Mouse (Mus musculus): Measurements from ENCODE around the gene Neurl1a. TPM values are rescaled to one million over a fixed set of nuclear protein-coding genes. Genes with fewer than 3 reads are reported as not detected.

Neurl1a gene
- polyA plus RNA-seq, 1 experiment from 2014 or later, result 4.6 TPM

DNA sequence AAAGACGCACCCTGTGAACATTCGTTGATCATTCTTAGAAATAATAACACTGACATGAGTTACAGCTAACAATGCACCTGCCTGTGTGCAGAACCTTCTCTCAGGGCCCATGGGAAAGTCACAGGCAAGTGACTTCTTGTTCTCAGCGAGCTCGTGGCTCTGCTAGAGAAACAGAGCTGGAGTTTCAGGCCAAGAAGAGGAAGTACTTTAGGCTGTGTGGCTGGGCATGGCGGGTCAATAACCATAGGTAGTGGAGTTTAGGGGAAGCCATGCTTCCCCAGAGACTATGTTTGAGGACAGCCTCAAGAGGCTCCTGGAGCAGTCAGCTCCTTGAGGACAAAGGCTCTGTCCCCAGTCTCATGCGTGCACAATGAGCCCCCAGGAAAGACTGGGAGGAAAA lies 77.3 kb downstream of the Neurl1a start:
- Histone ChIP-seq H3K4me3 (replicated peaks) (no peak overlapping the region), H3K9ac (no peak overlapping the region), H3K27ac (no peak overlapping the region), H3K9me3 (no peaks in the 10 kb centered on the region), H3K36me3 (replicated peaks) (no peaks in the 10 kb centered on the region), H3K4me2 (no peak overlapping the region), H3K4me1 (peaks cover 11% of the 10 kb centered on the region), H3K27me3 (peaks cover 53% of the 10 kb centered on the region)
- 82% methylated on average over 6 of the region's 6 CpGs for WGBS
- no peak for ATAC-seq (ENCODE audit: low FRiP score)

DNA sequence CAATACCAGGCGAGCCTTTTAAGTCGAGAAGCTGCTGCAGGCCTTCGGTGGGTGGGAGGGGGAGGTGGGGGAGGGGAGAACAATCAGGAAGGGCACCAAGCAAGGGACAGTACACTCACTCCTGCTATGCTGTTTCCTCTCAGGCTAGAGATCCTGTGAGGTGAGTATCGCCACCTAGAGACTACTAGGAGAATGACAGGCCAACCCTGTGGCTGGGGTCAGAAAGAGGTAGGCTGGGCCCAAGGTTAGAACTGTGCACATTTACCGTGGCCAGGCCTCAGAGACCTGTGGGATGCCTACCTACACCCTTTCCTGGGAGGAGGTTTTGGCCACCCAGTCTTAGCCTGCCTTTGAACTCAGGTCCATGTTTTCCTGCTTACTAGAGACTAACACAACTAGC lies 81.0 kb downstream of the Neurl1a start:
- peaks cover 18% of the 10 kb centered on the region for H3K27me3 ChIP-seq
- H3K36me3 ChIP-seq (replicated peaks), result no peaks in the 10 kb centered on the region
- H3K9me3 ChIP-seq, result no peaks in the 10 kb centered on the region
- 0 out of 2 replicates have a peak, but pooled peaks cover 2% of the 10 kb centered on the region for H3K4me1 ChIP-seq
- H3K9ac ChIP-seq, result no peak overlapping the region
- ATAC-seq (ENCODE audit: low FRiP score), result 0 out of 2 replicates have a peak, but pooled peaks have one; percentile 46
- WGBS, result 10% methylated on average over 5 of the region's 5 CpGs
- H3K4me3 ChIP-seq (replicated peaks), result no peak overlapping the region
- no peak overlapping the region for H3K4me2 ChIP-seq
- no peak overlapping the region for H3K27ac ChIP-seq

- no peak overlapping the region for H3K27ac ChIP-seq
- H3K27me3 ChIP-seq, result peaks cover 2% of the 10 kb centered on the region; the same call in 1 of the 2 replicates
- no peak overlapping the region for H3K9ac ChIP-seq
- H3K4me2 ChIP-seq, result no peak overlapping the region
- 87% methylated on average over 8 of the region's 8 CpGs for WGBS
- H3K4me3 ChIP-seq (replicated peaks), result no peak overlapping the region
- no peaks in the 10 kb centered on the region for H3K9me3 ChIP-seq
- no peaks in the 10 kb centered on the region for H3K36me3 ChIP-seq (replicated peaks)
- 0 out of 2 replicates have a peak, but pooled peaks cover 2% of the 10 kb centered on the region for H3K4me1 ChIP-seq
- ATAC-seq (ENCODE audit: low FRiP score), result no peak
These were observed 82.6 kb downstream of the Neurl1a start for GRCm38 (mm10) chr19:47261196-47261595.

GRCm38 (mm10) chr19:47263621-47264020 lies 85.0 kb downstream of the Neurl1a start:
- Histone ChIP-seq H3K36me3 (replicated peaks) (peaks cover 21% of the 10 kb centered on the region), H3K27ac (no peak overlapping the region), H3K9ac (no peak overlapping the region), H3K27me3 (no peaks in the 10 kb centered on the region), H3K9me3 (no peaks in the 10 kb centered on the region), H3K4me2 (no peak overlapping the region), H3K4me3 (replicated peaks) (no peak overlapping the region), H3K4me1 (0 out of 2 replicates have a peak, but pooled peaks cover 2% of the 10 kb centered on the region)
- ATAC-seq (ENCODE audit: low FRiP score), result no peak
- WGBS, result 89% methylated on average over 8 of the region's 8 CpGs

DNA sequence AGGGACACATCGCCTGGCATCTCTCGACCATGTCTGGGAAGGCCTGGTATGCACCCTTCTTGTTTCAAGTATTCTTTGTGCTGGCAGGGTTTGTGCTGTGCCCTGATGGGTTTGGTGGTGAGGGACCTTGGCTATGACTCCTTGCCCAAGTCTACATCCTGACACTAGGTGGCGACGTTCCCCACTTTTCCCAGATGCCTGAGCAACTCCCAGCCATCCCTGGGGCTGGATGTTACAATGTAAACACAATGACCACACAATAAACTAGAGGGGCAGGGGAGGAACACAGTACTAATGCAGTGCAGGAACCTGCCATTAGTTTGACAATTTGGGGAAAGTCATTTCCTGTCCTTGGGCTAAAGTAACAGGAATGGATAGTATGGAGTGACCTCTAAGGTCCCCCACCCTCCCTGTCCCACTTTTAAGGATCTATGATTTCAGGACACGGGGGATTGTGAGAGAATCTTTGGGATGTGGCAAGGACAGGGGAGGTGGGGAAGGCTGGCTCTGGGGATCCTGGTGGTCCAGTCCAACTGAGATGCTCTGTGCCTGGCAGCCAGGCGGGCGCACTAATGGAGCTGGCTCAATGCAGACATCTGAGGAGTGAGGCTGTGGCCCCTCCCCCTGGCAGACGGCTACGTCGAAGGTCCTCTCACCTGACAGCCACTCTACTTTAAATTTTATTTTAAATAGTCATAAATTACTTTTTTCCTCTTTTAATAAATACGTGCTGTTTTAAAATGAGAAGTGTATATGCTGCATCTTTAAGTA lies 85.9 kb downstream of the Neurl1a start:
- H3K36me3 ChIP-seq (replicated peaks), result peaks cover 29% of the 10 kb centered on the region
- no peak overlapping the region for H3K4me2 ChIP-seq
- no peak overlapping the region for H3K9ac ChIP-seq
- H3K27me3 ChIP-seq, result no peaks in the 10 kb centered on the region
- WGBS, result 48% methylated on average over 11 of the region's 11 CpGs
- H3K9me3 ChIP-seq, result no peaks in the 10 kb centered on the region
- H3K4me1 ChIP-seq, result no peaks in the 10 kb centered on the region
- ATAC-seq (ENCODE audit: low FRiP score), result peak; percentile 78; the same call in 1 of the 2 replicates
- no peak overlapping the region for H3K27ac ChIP-seq
- H3K4me3 ChIP-seq (replicated peaks), result no peak overlapping the region

DNA sequence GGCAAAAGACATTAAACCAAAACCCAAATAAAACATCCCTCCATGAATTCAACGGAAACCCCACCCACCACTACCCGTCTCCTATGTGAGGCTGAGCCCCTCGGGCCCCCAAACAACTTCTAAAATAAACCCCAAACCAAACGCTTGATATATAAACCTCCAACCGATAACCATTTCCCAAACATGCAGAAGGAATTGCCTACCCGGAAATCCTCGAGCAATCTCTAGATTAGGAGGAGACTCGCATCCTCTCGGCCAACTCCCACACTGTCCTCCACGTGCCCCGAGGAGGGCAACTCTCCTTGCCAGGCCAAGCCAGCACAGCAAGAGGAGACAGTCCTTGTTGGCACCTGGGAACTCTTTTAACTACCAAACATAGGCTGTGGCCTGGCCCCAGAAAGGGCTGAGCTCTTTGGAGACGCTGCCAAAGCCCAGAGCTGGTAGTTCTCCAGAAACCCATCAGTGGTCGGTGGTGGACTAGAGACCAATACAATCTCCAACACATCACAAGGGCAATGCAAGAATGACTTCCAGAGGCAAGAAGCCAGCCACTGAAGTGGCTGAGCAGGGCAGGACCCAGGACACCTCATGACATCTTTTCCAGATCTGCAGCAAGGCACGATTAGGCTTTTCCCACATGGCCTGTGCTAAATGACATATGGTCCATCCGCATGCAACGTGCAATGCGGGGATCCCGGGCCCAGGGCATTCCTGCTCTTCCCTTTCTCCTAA lies 87.6 kb downstream of the Neurl1a start:
- WGBS, result 93% methylated on average over 18 of the region's 18 CpGs
- H3K36me3 ChIP-seq (replicated peaks), result peaks cover 30% of the 10 kb centered on the region
- H3K4me1 ChIP-seq, result no peaks in the 10 kb centered on the region
- H3K4me2 ChIP-seq, result no peak overlapping the region
- no peak overlapping the region for H3K9ac ChIP-seq
- no peak overlapping the region for H3K27ac ChIP-seq
- no peaks in the 10 kb centered on the region for H3K27me3 ChIP-seq
- ATAC-seq (ENCODE audit: low FRiP score), result no peak
- H3K9me3 ChIP-seq, result no peaks in the 10 kb centered on the region
- H3K4me3 ChIP-seq (replicated peaks), result no peak overlapping the region

- Histone ChIP-seq H3K36me3 (replicated peaks) (peaks cover 36% of the 10 kb centered on the region), H3K27me3 (no peaks in the 10 kb centered on the region), H3K9ac (no peak overlapping the region), H3K4me3 (replicated peaks) (no peak overlapping the region), H3K9me3 (no peaks in the 10 kb centered on the region), H3K4me1 (no peaks in the 10 kb centered on the region), H3K27ac (no peak overlapping the region), H3K4me2 (no peak overlapping the region)
- no peak for ATAC-seq (ENCODE audit: low FRiP score)
- 92% methylated on average over 21 of the region's 21 CpGs for WGBS
These were observed 88.4 kb downstream of the Neurl1a start for GRCm38 (mm10) chr19:47267066-47267465.

GRCm38 (mm10) chr19:47269729-47270128 lies 91.1 kb downstream of the Neurl1a start:
- no peak for ATAC-seq (ENCODE audit: low FRiP score)
- Histone ChIP-seq H3K27me3 (no peaks in the 10 kb centered on the region), H3K36me3 (replicated peaks) (peaks cover 50% of the 10 kb centered on the region), H3K9ac (no peak overlapping the region), H3K9me3 (no peaks in the 10 kb centered on the region), H3K4me2 (no peak overlapping the region), H3K4me1 (no peaks in the 10 kb centered on the region), H3K4me3 (replicated peaks) (no peak overlapping the region), H3K27ac (no peak overlapping the region)
- WGBS, result 51% methylated on average over 8 of the region's 8 CpGs

GRCm38 (mm10) chr19:47270520-47270919 lies 91.9 kb downstream of the Neurl1a start:
- ATAC-seq (ENCODE audit: low FRiP score), result no peak
- no peak overlapping the region for H3K4me2 ChIP-seq
- H3K27me3 ChIP-seq, result no peaks in the 10 kb centered on the region
- peaks cover 50% of the 10 kb centered on the region for H3K36me3 ChIP-seq (replicated peaks)
- H3K9me3 ChIP-seq, result no peaks in the 10 kb centered on the region
- no peak overlapping the region for H3K27ac ChIP-seq
- 87% methylated on average over 9 of the region's 9 CpGs for WGBS
- H3K4me1 ChIP-seq, result no peaks in the 10 kb centered on the region
- H3K4me3 ChIP-seq (replicated peaks), result no peak overlapping the region
- H3K9ac ChIP-seq, result no peak overlapping the region

GRCm38 (mm10) chr19:47276730-47277129 lies 98.1 kb downstream of the Neurl1a start:
- no peak overlapping the region for H3K9ac ChIP-seq
- no peak overlapping the region for H3K4me2 ChIP-seq
- H3K27ac ChIP-seq, result no peak overlapping the region
- H3K36me3 ChIP-seq (replicated peaks), result peaks cover 33% of the 10 kb centered on the region
- H3K27me3 ChIP-seq, result no peaks in the 10 kb centered on the region
- 90% methylated on average over 6 of the region's 6 CpGs for WGBS
- H3K4me3 ChIP-seq (replicated peaks), result no peak overlapping the region
- H3K4me1 ChIP-seq, result no peaks in the 10 kb centered on the region
- H3K9me3 ChIP-seq, result 0 out of 2 replicates have a peak, but pooled peaks cover 4% of the 10 kb centered on the region
- no peak for ATAC-seq (ENCODE audit: low FRiP score)

DNA sequence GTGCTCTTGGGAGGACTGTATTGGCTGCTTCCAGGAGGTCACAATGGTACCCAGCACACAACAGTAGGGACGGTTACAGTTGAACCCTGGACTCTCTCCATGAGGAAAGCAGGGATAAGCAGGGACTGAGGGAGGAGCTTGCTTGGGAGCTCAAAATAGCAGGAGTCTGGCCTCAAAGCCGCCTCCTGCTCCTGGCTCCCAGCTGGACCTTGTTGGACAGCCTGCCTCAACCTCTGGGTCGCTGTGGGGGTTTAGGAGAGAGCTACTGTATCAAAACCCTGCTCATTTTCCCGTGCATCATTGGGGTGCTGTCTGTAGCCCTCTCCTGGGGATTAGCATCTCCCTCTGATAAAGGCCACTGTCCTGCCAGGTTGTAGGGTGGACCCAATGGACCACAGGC lies 100.8 kb downstream of the Neurl1a start:
- Histone ChIP-seq H3K9ac (no peak overlapping the region), H3K36me3 (replicated peaks) (peaks cover 17% of the 10 kb centered on the region), H3K27me3 (no peaks in the 10 kb centered on the region), H3K4me2 (no peak overlapping the region), H3K4me1 (no peaks in the 10 kb centered on the region), H3K27ac (no peak overlapping the region), H3K9me3 (0 out of 2 replicates have a peak, but pooled peaks cover 4% of the 10 kb centered on the region), H3K4me3 (replicated peaks) (no peak overlapping the region)
- 85% methylated on average over 4 of the region's 4 CpGs for WGBS
- ATAC-seq (ENCODE audit: low FRiP score), result no peak

GRCm38 (mm10) chr19:47279788-47280532 lies 101.3 kb downstream of the Neurl1a start:
- no peak for ATAC-seq (ENCODE audit: low FRiP score)
- Histone ChIP-seq H3K27ac (no peak overlapping the region), H3K36me3 (replicated peaks) (peaks cover 18% of the 10 kb centered on the region), H3K4me3 (replicated peaks) (no peak overlapping the region), H3K4me1 (no peaks in the 10 kb centered on the region), H3K9me3 (0 out of 2 replicates have a peak, but pooled peaks cover 4% of the 10 kb centered on the region), H3K4me2 (no peak overlapping the region), H3K27me3 (no peaks in the 10 kb centered on the region), H3K9ac (no peak overlapping the region)
- WGBS, result 89% methylated on average over 15 of the region's 15 CpGs
